Mouse (Mus musculus): ENCODE measurements around the gene Rtn4ip1.
"Not testable (repeated sequence)": the region's sequence is repeated elsewhere in the genome, so short reads cannot be mapped to it uniquely, and the experiment has no call there.

Gene Rtn4ip1

DNA sequence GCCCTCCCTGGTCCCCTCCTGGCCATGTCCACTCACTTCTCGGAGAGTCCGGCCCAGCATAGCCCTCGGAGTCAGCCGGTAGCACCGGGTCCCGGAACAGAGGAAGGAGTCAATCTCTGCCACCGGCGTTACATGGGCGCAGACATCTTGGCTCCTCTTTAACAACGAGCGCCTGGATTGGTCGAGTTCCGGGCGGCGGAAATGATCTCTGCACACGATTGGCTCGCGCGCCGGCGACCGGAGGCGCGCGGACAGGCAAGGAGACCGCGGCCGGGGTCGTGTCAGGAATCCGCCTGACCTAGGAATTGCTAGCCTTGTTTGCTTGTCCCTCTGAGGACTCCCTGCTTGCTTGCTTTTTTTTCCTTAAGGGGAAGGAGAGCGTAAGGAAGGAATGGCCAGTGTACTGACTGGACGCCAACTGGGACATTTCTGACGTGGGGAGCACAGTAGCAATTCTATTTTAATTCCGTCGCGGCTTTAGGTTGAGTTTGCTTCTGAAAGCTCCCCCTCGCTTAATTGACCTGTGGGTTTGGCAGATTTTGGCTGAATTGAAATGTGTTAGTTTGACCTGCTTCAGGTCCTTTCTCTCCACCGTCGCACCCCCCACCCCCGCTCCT, at the start of gene Rtn4ip1, which contains the start of gene Qrsl1:
Gene Rtn4ip1 (plus strand): TSS at position 230 of the 617 bp plus-strand sequence.
Gene Qrsl1 (minus strand): TSS at position 168 of the 617 bp plus-strand sequence.
- DNase-seq (ENCODE audit: low read depth): peak; percentile 97

DNA sequence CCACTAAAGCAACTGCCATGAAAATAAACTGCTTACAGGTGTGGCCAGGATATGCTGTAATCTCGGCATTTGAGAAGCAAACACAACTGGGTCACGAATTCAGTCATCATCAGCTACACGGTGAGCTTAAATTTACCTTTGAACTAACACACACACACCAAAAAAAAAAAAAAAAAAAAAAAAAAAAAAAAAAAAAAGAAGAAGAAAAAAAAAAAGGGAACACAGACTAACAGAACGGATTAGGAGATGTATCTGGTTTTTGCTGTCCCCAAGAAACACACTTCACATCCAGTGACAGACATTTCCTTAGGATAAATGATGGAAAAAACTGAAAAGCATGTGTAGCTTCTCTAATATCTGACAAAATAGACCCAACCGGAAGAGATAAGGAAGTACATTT, 49.7 kb upstream of the Rtn4ip1 start:
- no peak for DNase-seq (ENCODE audit: low read depth)

DNA sequence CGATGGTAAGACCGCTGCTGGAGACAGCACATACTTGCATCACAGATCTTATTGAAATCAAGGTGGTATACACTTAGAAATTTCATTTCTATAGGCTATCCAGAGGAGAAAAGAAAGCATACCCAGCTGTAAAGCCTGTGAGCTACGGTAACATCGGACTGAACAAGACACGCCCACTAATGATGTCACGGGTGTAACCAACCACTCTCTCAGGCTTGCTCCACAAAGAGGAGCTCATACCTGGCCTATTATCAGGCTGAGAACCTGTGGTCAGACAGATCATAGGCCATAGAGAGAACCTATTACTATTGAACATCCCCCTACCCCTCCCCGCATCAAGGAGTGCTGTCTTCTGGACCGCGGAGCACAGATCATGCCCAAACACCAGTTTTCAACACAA, 45.7 kb upstream of the Rtn4ip1 start:
- no peak for DNase-seq (ENCODE audit: low read depth)

DNA sequence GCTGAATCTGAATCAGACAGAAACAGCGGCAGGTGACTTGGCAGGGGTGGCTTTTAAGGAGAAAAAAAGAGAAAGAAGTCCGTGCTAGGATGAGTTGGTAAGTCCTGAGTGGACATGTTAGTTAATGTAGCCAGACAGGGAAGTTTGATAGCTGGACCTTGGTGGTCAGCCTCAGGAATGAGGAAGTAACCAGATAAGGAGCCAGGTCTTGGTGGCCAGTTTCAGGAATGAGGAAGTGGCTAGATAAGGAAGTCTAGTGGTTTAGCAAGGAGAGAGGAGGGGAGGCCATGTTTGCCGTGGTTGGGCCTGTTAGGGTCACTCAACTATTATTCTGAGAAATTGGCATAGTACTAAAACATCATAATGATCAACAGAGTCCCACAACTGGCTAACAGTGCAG, 45.3 kb upstream of the Rtn4ip1 start:
- DNase-seq (ENCODE audit: low read depth): no peak

DNA sequence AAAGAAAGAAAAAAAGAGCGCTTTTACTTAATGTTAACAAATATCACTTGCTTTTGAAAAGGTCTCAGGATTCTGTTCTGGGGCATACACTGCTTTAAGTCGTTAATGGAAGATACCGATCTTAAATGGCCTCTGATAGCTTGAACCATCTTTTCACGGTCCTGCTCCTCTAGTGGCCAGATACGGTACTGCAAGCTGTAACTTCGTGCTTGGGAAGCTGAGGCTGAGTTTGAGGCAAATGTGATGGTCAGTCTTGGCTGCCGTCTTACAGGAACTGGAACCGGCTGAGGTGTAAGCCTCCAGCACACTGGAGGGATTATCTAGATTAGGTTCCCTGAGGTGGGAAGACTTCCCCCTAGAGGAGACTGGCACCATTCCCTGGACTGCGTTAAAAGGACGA, 30.9 kb upstream of the Rtn4ip1 start:
- DNase-seq (ENCODE audit: low read depth): peak; percentile 52

DNA sequence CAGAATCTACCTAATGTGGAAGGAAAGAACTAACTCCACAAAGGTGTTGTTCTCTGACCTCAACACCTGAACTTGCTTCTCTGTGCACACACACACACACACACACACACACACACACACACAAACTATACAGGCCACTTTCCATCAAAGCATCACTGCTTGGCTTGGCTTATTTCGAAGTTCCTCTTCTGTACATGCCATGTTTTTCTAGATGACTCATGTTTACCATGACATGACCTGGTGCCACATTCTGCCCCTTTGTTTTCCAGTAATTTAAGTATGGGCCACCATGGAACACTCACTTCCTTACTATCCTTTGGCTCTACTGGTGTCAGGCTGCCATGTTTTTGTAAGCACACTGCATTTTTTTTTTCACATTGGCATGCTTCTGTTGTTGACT, 30.1 kb upstream of the Rtn4ip1 start:
- peak; percentile 9 for DNase-seq (ENCODE audit: low read depth)

DNA sequence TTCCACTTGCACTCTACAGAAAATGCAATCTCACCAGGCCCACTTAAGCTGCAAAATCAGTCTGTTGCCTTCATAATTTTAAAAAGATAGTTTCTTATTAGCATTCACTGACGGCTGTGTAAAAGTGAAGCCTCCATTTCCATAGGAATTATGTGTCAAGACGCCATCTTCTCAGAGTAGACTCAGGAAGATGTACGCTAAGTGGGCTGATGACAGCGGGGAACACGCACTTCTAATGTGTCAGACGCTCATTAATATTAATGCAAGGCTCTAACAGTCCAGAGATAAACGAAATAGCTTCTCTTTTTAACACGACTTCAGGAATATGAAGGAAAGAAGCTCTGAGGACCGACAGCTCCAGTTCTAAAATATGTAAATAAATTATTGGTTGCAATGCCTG, 13.9 kb upstream of the Rtn4ip1 start:
- DNase-seq (ENCODE audit: low read depth): no peak

DNA sequence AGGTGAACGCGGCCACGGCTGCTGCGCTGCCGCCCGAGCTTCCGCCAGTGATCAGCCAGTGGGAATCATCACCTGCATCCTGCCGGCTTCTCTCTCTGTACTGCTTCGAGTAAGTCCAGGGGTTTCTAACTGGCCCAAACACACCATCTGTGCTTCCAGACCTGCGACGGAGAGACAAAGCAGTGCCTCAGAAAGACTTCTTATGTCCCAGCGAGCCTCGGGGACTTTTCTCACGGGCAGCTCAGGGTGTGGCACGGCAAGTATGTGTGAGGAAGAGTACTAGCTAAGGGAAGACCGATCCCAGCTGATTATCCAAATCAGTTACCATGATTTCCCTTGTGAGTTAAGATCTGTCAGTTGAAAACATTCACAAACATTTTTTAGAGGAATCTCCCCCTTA, 12.6 kb upstream of the Rtn4ip1 start:
- no peak for DNase-seq (ENCODE audit: low read depth)

DNA sequence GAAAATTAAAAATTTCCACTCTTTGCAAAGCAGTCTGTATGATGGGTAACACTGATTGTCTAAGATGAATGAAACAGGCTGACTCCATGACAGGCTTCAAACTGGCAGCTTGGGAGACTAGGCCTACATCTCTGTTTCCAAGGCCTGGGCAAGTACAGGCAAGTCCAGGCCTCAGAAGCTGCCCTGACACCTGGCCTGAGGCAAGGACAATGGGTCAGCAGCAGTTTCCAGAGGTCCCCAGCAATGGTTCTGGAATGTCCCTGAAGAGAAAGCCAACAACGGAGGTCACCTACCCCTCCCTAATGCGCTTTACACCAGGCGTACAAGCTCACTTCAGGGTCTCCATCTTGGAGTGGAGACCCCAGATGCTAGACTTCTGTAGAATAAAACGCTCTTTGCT, 8.6 kb upstream of the Rtn4ip1 start:
- no peak for DNase-seq (ENCODE audit: low read depth)

DNA sequence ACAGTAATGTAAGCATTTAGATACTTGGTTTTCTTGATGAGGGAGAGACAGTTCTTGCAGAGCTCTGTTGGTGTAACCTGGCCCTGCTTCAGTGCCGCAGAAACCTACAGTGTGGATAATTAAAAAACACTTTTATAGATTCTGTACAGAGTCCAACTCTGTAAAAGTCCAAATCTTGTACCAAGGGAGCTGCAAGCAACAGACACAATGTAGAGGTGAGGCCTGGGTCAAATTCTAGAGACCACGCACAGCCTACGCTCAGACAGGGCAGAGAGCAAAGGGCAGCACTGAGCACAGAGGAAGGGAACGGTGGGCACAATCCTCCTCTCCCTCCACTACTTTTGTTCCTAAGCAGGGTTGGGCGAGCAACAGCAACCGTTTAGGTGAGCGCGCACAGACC, 5.5 kb upstream of the Rtn4ip1 start:
- DNase-seq (ENCODE audit: low read depth): no peak

DNA sequence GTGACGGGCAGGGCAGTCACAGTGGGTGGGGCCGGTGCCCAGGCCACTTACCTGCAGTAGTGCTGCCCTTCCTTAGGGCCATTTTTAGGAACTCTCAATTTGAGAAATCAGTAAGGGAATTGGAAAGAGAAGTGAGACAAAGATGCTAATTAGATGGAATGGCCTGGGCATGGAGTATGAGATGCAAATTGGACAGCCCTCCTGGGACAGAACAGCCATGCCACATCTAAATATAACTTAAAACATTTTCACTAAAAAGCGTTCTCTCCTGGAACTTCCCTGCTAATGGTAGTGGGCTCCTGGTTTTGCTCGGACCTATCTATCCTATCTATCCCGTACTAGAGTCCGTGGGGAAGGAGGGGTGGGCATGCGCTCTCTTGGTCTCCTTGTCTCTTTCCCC, 3.3 kb upstream of the Rtn4ip1 start:
- DNase-seq (ENCODE audit: low read depth): no peak

DNA sequence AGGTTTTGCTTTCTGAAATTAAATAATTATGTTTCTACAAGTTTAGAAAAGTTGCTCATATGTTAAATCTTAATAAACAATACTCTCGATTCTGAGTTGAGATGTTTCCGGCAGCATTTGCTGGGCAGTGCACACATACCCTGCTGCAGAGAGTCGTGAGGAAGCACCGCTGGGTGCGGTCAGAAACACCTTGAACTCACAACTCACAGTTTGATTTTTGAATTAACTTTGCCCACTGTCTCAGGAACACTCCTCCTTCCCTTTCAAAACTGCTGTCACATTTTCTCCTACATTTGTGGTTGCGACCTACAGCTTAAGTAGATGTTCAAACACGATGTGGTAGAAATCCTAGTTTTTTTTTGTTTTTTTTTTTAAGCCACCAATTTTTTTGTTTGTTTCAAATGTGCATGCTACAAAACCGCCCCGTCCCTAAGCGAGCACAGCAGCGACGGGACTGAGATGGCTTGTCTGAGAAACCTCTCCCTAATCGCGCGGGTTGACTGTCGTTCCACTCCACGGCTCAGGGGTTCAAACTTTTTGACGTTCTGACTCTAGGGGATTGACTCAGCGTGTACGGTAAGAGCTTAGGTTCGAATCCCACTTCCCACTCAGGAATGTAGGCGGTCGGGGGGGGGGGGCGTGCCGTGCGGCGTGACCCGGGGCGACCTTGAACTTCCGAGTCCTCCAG, 580 bp upstream of the Rtn4ip1 start:
- no peak for DNase-seq (ENCODE audit: low read depth)

DNA sequence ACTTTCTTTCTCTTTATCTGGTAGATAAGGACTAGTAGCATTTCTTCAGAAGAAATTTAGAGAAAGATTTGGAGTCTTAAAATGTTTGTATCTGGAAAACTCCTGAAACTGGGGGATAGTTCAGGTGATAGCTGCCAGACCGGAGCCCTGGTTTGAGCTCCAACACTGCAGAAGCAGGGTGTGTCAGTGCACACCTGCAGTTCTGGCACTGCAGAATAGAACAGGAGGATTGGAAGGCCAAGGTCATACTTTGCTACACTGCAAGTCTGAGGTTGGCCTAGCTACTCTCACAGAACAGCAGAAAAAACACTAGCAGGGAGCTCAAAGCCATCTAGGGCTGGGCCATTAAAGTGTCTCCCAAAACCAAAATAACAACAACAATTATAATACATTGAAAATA, 3.0 kb downstream of the Rtn4ip1 start:
- DNase-seq (ENCODE audit: low read depth): no peak

DNA sequence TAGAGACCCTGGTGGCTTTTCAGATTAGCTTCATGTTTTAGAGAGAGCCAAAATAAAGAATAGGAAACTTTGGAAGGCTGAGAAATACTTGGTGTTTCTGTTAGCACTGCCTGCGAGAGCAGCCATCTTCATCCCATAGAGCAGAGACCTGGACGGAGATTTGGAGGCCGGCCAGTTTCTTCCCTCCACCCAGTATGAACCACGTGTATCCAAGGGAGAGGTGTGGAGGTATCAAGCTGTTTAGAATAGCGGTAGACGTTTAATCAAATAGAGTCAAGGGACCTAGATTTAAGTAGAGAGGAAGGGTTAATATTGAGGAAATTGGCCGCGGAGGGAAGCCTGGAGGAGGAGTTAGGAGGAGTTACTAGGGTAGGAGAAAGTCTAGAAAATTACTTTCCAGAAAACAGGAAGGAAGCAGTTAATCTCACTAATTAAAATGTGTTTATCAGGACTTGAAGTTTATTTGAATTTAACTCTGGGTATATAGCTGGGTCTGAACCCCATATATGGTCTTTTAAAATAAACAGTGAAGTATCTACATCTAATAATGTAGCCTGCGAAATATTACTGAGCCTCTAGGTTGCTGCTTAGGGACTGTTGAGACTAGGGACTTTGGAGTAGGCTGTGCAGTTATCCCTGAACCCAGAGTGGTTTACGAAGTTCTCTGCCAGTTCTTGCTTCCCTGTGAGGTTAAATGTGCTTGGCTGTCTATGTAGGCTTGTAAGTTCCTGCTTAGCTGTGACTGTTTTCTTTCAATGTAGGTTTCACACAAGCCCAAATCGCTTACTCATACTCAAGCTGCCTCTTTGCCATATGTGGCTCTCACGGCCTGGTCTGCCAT, 8.6 kb downstream of the Rtn4ip1 start:
- DNase-seq (ENCODE audit: low read depth): no peak

DNA sequence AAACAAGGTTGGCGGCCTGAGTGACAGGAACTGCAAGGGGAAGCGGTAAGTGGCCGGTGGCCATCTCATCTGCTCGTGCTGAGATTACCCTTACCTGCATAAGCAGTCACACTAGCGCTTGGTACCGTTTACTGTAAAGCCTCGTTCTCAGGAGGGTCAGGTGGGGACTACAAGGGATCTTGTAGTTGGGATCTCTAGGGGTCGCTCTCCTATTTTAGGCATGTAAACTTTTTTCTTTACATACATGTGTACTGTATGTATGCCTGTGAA, 9.2 kb downstream of the Rtn4ip1 start:
- DNase-seq (ENCODE audit: low read depth): no peak

DNA sequence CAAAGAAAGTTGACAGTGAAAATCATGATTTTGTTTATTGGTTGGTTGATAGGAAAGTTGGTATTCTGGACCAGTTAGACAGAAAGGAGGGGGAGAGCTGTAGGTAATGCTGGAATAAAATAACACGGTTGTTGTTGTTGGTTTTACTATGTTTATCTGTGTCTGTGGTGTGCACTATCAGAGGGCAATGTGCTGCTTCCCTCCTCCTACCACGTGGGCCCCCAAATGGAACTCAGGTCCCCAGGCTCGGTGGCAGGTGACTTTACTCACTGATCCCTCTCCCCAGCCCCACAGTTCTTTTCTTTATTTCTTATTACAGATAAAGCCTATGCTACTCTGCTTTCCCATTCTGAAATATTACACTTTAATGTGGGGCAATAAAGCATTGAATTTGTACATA, 10.6 kb downstream of the Rtn4ip1 start:
- no peak for DNase-seq (ENCODE audit: low read depth)

DNA sequence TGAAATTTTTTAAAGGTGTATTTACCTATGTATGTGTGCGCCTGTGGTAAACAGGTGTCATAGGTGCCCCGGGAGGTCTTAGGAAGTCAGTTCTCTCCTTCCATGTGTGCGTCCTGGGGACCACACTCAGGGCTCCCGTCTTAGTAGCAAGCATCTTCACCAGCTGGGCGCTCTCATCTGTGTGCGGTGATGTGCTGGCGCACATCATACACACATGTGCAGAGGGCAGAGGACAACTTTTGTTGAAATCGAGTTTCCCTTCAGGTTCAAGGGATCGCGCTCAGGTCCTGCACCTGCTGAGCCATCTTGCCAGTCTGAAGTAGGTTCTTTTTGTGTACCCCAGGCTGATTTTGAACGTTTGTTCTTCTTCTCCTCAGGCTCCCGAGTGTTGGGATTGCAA, 14.6 kb downstream of the Rtn4ip1 start:
- DNase-seq (ENCODE audit: low read depth): no peak

DNA sequence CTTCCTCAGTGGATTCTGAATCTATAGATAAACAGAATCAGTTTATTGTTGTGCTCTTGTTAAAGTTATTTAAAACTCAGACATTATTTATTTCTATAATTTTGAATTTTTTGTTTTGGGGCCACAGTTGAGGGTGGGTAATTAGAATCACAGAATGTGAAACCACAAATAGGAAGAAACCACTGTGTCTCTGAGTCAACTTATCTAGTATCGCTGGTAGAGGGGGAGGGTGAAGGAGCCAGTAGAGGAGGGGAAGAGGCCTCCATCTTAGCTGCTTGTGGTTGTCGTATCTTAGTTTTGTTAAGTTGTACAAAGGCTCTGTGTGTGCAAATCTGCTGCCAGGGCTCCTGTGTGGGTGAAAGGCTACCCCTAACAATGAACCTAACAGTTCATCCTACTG, 15.1 kb downstream of the Rtn4ip1 start:
- DNase-seq (ENCODE audit: low read depth): no peak

DNA sequence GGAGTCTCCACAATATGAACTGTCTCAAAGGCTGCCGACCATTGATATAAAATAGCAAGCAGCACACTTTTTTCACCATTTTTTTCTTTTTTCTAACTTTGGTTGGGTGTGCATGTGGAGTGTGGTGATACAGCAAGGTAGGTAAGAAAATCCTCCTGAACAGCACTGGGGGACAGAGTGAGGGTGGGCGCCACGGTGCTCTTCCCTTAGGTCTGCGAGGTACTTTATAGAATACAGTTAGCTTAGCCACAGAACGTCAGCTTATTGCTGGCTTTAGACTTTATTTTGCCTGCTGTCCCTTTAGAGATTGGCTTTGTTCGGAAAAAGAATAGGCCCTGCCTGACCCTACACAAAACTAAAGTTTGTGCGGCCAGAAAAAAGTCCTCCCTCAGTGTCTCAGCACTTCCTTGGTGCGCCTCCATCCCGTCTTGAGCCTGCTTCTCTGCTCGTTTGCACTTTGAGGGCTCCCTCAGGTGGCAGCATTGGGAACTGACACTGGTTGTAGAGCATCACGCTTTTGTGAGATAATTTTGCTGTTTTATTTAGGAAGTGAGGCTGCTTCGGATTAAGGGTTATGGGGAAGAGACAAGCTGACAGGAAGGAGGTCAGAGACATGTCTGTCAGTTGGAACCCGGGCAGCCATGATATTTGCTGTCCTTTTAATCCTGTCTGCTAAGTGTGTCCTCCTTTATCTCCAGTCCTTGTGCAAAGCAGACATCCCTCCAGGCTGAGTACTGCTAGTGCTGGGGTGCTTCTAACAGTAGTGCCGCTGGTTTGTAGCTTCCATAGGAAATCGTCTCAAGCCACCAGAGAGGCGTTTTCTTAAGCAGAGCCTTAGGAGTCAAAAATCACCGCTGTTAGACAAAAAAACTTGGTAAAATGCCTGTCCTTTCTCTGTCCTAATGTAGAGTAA, 17.3 kb downstream of the Rtn4ip1 start:
- DNase-seq (ENCODE audit: low read depth): peak; percentile 81

DNA sequence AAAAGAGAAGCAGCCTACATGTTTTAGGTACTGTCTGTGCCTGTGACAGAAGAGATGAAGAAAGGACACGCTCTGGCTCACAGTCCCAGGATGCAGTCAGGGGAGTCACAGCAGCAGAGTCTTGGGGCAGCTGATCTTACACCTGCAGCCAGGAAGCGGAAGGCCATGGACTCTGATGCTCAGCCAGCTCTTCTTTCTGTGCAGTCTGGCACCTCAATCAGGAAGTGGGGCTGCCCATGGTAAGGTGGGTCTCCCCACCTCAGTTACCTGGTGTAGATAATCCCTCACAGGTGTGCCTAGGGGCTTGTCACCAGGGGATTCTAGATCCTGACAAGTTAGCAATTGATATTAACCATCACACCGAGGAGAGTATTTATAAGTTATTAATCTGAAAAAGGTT, 21.5 kb downstream of the Rtn4ip1 start:
- DNase-seq (ENCODE audit: low read depth): no peak

DNA sequence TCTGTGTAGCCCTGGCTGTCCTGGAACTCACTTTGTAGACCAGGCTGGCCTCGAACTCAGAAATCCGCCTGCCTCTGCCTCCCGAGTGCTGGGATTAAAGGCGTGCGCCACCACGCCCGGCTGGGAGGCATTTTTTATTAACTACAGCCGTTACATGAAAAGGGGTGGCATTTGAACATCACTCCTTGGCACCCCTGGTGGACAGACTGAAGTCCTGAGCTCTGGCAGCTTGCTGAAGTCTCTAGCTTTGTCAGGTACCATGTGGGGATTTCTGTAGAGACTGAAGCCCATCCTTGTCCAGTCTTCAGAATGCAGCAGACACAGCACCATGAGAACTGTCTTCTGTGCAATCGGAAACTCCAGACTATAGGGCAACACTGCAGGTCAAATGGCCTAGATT, 24.2 kb downstream of the Rtn4ip1 start:
- not testable (repeated sequence) for DNase-seq (ENCODE audit: low read depth)

DNA sequence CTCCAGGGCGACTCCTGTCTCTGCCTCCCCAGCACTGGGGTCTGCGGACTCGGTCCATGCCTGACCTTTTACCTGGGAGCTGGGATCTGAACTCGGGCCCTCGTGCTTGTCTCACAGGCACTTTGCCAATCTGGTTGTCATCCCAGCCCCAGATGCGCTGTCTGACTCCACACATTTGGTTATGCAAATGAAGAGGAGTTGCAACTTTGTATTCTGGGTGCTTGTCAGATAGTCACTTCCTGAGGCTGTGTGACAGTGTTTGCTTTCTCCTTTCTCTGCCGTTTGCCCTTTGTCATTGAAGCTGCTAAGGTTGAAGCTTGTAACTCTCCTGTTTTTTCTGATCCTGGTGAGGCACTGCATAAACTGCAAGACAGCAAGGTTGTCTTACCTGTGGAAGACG, 26.1 kb downstream of the Rtn4ip1 start:
- DNase-seq (ENCODE audit: low read depth): no peak

Data from NIH3T3 (cell line).